Mouse (Mus musculus) limb, embryonic 11.5 days (tissue): Measurements from ENCODE around the gene Selenok. TPM values are rescaled to one million over a fixed set of nuclear protein-coding genes. Genes with fewer than 3 reads are reported as not detected.

ENCODE experiments used
- ATAC-seq: fragments of 200-750 bp; cut with Nextera tagmentation; 2 replicates; pipeline ENCODE4 v1.8.0; 2017; ENCODE audit warnings: low read depth; ENCODE audit not compliant: insufficient number of reproducible peaks, low FRiP score, low TSS enrichment
- DNase-seq: peaks from one replicate; pipeline ENCODE4 v3.0.0-alpha.2; 2015; ENCODE audit warnings: low spot score
- H3K27ac ChIP-seq: fragments of 300-500 bp; sonication (generic); replicated peaks from 2 replicates; pipeline ENCODE4 v1.5.1; 2014; ENCODE audit warnings: low read depth, mild to moderate bottlenecking, low read length
- H3K27me3 ChIP-seq: fragments of 300-500 bp; sonication (generic); 2 replicates; pipeline ENCODE4 v1.6.1; 2014; ENCODE audit warnings: mild to moderate bottlenecking, low read length, mixed read lengths; ENCODE audit not compliant: control insufficient read depth, insufficient read depth
- H3K36me3 ChIP-seq: fragments of 300-500 bp; sonication (generic); 2 replicates; pipeline ENCODE4 v1.6.1; 2014; ENCODE audit warnings: mild to moderate bottlenecking, low read length, moderate library complexity, mixed read lengths; ENCODE audit not compliant: control insufficient read depth, insufficient read depth
- H3K4me1 ChIP-seq: fragments of 300-500 bp; sonication (generic); 2 replicates; pipeline ENCODE4 v1.6.1; 2014; ENCODE audit warnings: low read length, mixed read lengths; ENCODE audit not compliant: control insufficient read depth, insufficient read depth
- H3K4me2 ChIP-seq: fragments of 300-500 bp; sonication (generic); 2 replicates; pipeline ENCODE4 v1.6.1; 2014; ENCODE audit warnings: low read depth, mild to moderate bottlenecking, moderate library complexity; ENCODE audit not compliant: severe bottlenecking
- H3K4me3 ChIP-seq: fragments of 300-500 bp; sonication (generic); 2 replicates; pipeline ENCODE4 v1.5.1; 2014; ENCODE audit warnings: low read depth, low read length
- H3K9ac ChIP-seq: fragments of 300-500 bp; sonication (generic); 2 replicates; pipeline ENCODE4 v1.6.1; 2014; ENCODE audit warnings: mild to moderate bottlenecking, low read length
- H3K9me3 ChIP-seq: fragments of 300-500 bp; sonication (generic); 2 replicates; pipeline ENCODE4 v1.6.1; 2016; ENCODE audit warnings: low read length; ENCODE audit not compliant: control insufficient read depth
- WGBS: fragments of 180-500 bp; shearing (Covaris S2); extraction: QIAGEN DNeasy Blood & Tissue Kit; methylation state at CpG from one replicate; pipeline ENCODE4 v1.1.7; 2014; 5-methylcytosine and 5-hydroxymethylcytosine counted together
- polyA plus RNA-seq: library from polyadenylated mRNA; unstranded; fragments of >200 nt; fragmentation: Nextera tagmentation; extraction: Ambion mirVana; gene quantifications from 2 replicates; pipeline ENCODE4 v1.2.1, GENCODE M21; 2014

Gene Selenok
- polyA plus RNA-seq, 1 experiment from 2014 or later, result 216 TPM

DNA sequence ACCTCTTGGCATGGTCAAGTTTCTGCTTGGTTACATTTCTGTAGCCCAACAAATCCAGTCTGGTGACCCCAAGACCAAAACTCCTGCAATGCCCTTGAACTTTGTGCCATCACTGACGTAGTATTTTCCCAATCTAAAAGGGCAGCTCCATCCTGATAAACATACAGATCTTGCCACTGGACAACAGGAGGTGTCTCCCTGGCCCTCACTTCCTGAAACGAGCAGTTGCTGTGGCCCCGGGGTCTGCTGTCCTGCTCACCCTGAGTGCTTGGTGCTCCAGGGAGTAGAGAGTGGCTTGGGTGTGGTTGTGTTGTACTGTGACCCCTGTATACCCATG is 31.3 kb downstream of the Selenok start:
- WGBS, result 84% methylated on average over 3 of the region's 3 CpGs

DNA sequence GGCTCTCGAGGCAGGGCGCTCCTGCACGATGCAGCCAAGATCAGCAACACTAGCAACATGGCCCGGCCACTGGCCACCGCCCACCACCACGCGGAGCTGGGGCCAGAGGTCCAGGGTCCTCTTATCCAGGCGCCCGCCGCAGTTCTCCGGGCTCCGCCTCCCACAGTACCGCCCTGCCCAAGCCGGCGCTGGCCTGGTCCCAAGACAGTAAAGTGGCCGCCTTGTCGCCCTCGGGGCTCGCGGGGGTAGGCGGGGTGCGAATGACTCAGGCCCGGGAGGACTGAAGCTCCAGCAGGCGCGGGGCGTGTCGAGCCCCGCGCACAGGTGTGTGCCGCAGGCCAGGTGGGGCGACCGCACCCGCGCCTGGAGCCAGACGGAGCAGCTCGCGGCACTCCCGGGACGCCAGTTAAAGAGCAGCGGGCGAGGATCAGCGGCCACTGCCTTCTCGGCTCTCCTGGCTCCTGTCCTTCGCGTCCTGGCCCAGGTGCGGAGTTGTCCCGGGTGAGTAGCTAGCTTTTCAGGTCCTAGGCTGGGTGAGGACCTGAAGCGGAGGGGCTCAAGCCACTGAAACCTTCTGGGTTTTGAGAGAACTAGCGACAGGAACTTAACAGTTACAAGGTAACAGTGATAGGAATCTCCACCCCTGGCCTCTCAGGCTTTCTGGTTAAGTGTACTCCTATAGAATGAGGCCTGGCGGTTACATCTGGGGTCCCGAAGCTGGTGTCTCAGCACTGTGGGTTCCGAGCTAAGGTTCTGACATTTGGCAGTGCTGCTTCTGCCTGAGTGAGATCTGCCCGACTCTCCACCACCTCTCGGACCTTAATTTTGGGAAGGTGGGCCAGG is 40.8 kb downstream of the Selenok start, which contains the start of the genes Il17rb and Chdh:
Il17rb (minus strand) TSS at position 164 of the 843 bp plus-strand sequence.
Chdh (plus strand) TSS at position 291 of the 843 bp plus-strand sequence.
- H3K27ac ChIP-seq, result no peak within 1 kb of the TSS
- 9% methylated on average over 54 of the region's 54 CpGs for WGBS
- peak within 1 kb of the TSS; percentile 41; the same call in 1 of the 2 replicates for H3K9ac ChIP-seq
- peak within 1 kb of the TSS; percentile 38 for H3K4me3 ChIP-seq
- H3K27me3 ChIP-seq, result peaks cover 11% of the 10 kb centered on the region
- DNase-seq, result peak; percentile 67
- H3K9me3 ChIP-seq, result no peaks in the 10 kb centered on the region
- ATAC-seq, result peak; percentile 51; the same call in 1 of the 2 replicates
- H3K4me1 ChIP-seq, result peaks cover 8% of the 10 kb centered on the region; the same call in 1 of the 2 replicates
- no peaks in the 10 kb centered on the region; the same call in 1 of the 2 replicates for H3K36me3 ChIP-seq
- H3K4me2 ChIP-seq, result peak within 1 kb of the TSS; percentile 93

More for the DNA sequence above, 31.3 kb downstream of the Selenok start:
- DNase-seq, result no peak
- no peak overlapping the region for H3K4me3 ChIP-seq
- no peaks in the 10 kb centered on the region for H3K4me1 ChIP-seq
- no peak for ATAC-seq
- H3K9me3 ChIP-seq, result no peaks in the 10 kb centered on the region
- H3K36me3 ChIP-seq, result peaks cover 4% of the 10 kb centered on the region; the same call in 1 of the 2 replicates
- no peak overlapping the region for H3K27ac ChIP-seq
- no peak overlapping the region for H3K9ac ChIP-seq
- H3K4me2 ChIP-seq, result no peak overlapping the region
- H3K27me3 ChIP-seq, result no peaks in the 10 kb centered on the region

DNA sequence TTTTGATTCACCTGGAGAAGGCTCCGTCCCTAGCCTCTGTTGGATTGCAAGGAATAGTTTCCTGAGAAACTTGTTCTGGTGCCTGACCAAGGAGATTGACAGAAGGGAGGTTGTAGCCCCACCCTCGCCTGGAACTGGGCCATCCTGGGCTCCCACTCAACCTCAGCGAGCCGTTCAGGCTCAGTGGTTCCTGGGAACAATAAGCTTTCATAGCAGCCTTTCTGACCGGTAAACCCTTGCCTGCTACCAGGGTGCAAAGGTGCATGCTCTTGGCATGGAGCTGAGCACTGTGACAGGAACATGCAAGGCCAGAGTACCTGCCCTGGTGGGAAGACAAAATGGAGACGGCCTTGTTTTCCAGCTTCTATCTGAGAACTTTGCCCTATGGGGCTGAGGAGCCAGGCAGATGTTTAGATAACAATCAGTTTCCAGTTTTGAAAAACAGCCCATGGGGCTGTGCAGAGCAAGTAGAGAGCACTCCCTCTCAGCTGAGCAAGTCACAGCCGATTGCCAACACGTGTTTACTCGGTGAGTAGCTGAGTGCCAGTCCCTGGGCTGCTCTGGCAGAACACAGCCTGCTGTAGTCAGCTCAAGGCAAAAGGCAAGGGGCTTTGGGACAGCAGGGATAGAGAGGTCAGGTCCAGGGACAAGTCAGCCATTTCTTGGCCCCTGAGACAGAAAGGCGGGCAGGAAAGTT is 41.9 kb downstream of the Selenok start:
- H3K9ac ChIP-seq, result no peak overlapping the region
- no peak overlapping the region for H3K27ac ChIP-seq
- peaks cover 11% of the 10 kb centered on the region for H3K27me3 ChIP-seq
- WGBS, result 85% methylated on average over 10 of the region's 10 CpGs
- no peak overlapping the region for H3K4me3 ChIP-seq
- peaks cover 8% of the 10 kb centered on the region; the same call in 1 of the 2 replicates for H3K4me1 ChIP-seq
- H3K36me3 ChIP-seq, result no peaks in the 10 kb centered on the region; the same call in 1 of the 2 replicates
- ATAC-seq (no peak), DNase-seq (no peak)
- H3K9me3 ChIP-seq, result no peaks in the 10 kb centered on the region
- H3K4me2 ChIP-seq, result no peak overlapping the region

DNA sequence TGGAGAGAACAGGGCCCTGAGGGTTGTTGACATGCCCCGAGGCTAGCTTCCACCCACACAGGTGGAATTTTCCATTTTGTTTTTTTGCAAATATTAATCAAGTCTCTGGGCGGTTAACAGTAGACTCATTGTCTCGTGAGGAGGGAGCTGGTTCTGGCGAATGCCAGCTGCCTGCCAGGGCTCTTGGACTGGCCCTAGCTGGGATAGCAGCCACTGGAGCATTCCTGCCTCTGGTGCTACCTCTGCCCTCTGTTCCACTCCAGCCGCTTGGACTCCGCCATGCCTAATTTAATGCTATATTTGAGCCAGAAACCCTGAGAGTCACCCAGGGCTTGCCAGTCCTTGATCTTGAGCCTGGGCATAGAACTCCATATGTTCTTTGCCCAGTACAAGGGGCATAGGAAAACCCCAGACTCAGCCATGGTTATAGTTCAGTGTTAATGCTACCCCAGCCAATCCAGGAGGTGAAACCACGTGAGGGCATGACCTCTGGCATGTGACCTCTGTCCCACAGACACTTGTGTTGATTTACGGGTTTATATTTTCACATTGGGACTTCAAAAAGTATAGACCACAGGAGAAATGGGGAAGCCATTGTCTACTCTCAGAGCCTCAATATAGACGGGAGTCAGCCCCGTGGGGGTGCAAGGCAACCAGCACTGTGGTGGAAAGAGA is 43.9 kb downstream of the Selenok start:
- Histone ChIP-seq H3K27me3 (peaks cover 11% of the 10 kb centered on the region), H3K27ac (no peak overlapping the region), H3K4me3 (no peak overlapping the region), H3K36me3 (no peaks in the 10 kb centered on the region; the same call in 1 of the 2 replicates), H3K4me1 (peaks cover 8% of the 10 kb centered on the region; the same call in 1 of the 2 replicates), H3K9ac (no peak overlapping the region), H3K4me2 (no peak overlapping the region), H3K9me3 (no peaks in the 10 kb centered on the region)
- 84% methylated on average over 10 of the region's 10 CpGs for WGBS
- ATAC-seq (no peak), DNase-seq (no peak)

DNA sequence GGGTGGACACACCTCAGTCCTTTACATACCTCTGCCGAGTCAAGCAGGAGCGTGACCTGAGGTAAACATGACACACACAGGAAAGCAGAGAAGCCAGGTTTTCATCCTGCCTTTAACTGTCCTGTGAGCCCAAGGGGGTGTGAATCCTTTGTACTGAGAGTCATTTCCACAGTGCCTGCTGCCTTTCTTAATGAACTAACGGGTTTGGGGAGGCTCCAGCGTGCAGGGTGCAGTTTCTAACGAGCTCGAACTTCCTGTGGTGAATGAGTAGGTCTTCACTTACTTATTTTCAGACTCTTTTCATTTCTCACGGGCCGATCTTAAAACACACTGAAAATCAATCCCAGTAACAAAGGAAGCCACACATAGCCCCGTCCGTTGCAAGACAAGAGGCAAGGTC is 46.4 kb downstream of the Selenok start:
- H3K4me2 ChIP-seq, result no peak overlapping the region
- ATAC-seq (no peak), DNase-seq (no peak)
- H3K4me1 ChIP-seq, result no peaks in the 10 kb centered on the region
- no peaks in the 10 kb centered on the region for H3K9me3 ChIP-seq
- peaks cover under 1% of the 10 kb centered on the region; the same call in 1 of the 2 replicates for H3K27me3 ChIP-seq
- no peak overlapping the region for H3K4me3 ChIP-seq
- 47% methylated on average over 10 of the region's 10 CpGs for WGBS
- H3K27ac ChIP-seq, result no peak overlapping the region
- H3K9ac ChIP-seq, result no peak overlapping the region
- H3K36me3 ChIP-seq, result no peaks in the 10 kb centered on the region; the same call in 1 of the 2 replicates

DNA sequence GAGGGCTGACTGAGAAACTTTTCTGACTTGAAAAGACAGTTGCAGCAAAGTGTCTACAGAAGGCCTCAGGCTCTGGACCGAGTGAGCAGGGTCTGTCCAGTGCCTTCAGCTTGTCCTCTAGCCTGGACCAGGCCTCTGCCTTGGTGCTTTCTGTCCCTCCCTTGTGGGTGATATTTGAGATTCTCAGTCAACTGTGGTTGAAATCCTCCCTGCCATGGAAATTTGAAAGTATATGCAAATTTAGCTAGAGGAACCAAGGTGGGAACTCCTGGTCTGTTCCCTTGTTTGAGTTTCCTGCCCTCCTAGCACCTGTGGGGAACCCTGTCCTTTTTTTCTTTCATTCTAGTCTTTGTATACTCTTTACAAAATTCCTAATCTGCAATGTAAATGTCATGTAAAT is 46.9 kb downstream of the Selenok start:
- Histone ChIP-seq H3K4me2 (no peak overlapping the region), H3K27ac (no peak overlapping the region), H3K4me3 (no peak overlapping the region), H3K9me3 (no peaks in the 10 kb centered on the region), H3K36me3 (no peaks in the 10 kb centered on the region; the same call in 1 of the 2 replicates), H3K4me1 (0 out of 2 replicates have a peak, but pooled peaks cover 3% of the 10 kb centered on the region), H3K9ac (no peak overlapping the region), H3K27me3 (no peaks in the 10 kb centered on the region)
- DNase-seq (no peak), ATAC-seq (no peak)
- 52% methylated on average over 1 of the region's 1 CpGs for WGBS

DNA sequence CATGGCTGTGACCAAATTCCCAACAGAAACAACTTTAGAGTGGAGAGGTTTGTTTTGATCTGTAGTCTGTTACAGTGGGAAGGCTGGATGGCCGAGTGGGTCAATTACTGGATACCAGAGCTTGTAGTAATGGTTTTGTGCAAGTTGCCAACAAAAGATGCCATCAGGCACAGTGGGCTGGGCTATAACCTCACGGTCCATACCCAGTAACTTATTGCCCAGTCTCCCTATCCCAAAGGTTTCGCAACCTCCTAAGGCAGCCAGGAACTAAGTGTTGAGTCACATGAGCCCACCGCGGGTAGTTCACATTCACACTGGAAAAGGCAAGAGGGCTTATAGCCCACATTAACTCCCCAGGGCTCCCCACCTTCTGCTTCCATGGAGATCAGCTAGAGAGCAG is 48.6 kb downstream of the Selenok start:
- H3K4me1 ChIP-seq, result 0 out of 2 replicates have a peak, but pooled peaks cover 5% of the 10 kb centered on the region
- H3K4me3 ChIP-seq, result no peak overlapping the region
- H3K4me2 ChIP-seq, result no peak overlapping the region
- H3K27ac ChIP-seq, result no peak overlapping the region
- H3K36me3 ChIP-seq, result no peaks in the 10 kb centered on the region
- H3K27me3 ChIP-seq, result no peaks in the 10 kb centered on the region
- WGBS, result 91% methylated on average over 5 of the region's 5 CpGs
- H3K9me3 ChIP-seq, result no peaks in the 10 kb centered on the region
- no peak for ATAC-seq
- no peak for DNase-seq
- H3K9ac ChIP-seq, result no peak overlapping the region
